Mouse (Mus musculus) bone marrow macrophage, adult 2 months (primary cell): ENCODE results near the gene Sacm1l.

Experiments
- CTCF ChIP-seq: IDR thresholded peaks from 2 replicates; pipeline ENCODE4 v1.5.1; 2012; ENCODE audit warnings: low read depth, mild to moderate bottlenecking, low read length, moderate library complexity
- POLR2A ChIP-seq: IDR thresholded peaks from 2 replicates; pipeline ENCODE4 v1.6.1; 2012; ENCODE audit warnings: mild to moderate bottlenecking, low read depth, low read length, borderline replicate concordance

DNA sequence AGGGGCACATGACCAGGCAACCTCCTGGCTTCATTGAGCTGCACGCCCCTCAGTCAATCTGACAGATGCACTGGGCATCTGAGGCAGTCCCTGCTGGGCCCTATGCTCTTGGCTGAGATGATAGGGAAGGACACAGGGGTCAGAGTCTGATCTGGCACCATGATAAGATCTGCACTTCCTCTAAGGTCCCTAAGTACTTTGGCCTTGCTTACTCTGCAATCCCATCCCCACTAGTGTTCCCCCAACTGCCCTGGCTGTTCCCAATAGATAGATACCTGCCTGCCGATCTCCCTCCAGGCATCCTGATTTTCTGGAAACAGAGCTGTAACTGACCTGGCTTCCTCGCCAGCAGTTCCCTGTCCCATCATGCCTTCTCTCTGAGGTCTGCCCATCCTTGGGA, 42.9 kb upstream of the Sacm1l start:
- no peak for TF ChIP-seq CTCF
- no peak for TF ChIP-seq POLR2A
